Mouse (Mus musculus): ENCODE results near the gene Gramd2. TPM values are rescaled to one million over a fixed set of nuclear protein-coding genes. Genes with fewer than 3 reads are reported as not detected.

Gene Gramd2
- polyA plus RNA-seq, 1 experiment from 2014 or later: 2.2 TPM

GRCm38 (mm10) chr9:59659036-59660026 is 20.6 kb upstream of the Gramd2 start:
- H3K4me3 ChIP-seq: peak overlapping the region; percentile 77
- H3K27me3 ChIP-seq: no peaks in the 10 kb centered on the region
- 24% methylated on average over 14 of the region's 14 CpGs for WGBS
- peaks cover 14% of the 10 kb centered on the region for H3K36me3 ChIP-seq
- H3K27ac ChIP-seq: peak overlapping the region; percentile 70
- no peak for ATAC-seq (ENCODE audit: low FRiP score)
- no peaks in the 10 kb centered on the region for H3K9me3 ChIP-seq
- H3K4me2 ChIP-seq: peak overlapping the region; percentile 93
- peak overlapping the region; percentile 56; the same call in 1 of the 2 replicates for H3K9ac ChIP-seq
- peaks cover 64% of the 10 kb centered on the region for H3K4me1 ChIP-seq (replicated peaks)

DNA sequence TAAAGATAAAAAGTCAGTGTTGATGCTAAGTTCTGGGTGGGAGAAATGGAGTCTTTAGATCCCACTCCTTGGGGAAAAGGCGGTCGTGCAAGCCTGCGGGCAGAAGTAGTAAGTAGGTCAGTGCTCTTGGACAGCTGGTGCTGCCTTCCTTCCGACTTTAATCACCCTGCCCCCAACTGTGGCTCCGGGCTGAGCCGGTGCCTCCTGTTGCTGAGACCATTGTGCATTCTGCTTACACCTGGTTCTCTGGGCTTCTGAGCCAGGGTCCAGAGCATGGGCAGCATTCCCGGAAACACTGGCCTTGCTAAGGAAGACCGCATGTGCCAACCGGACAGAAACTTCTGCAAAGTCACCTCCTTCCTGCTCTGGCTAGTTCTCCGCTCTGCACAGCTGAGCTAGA is 19.5 kb upstream of the Gramd2 start:
- H3K9ac ChIP-seq: peak overlapping the region; percentile 63; the same call in 1 of the 2 replicates
- ATAC-seq (ENCODE audit: low FRiP score): no peak
- peak overlapping the region; percentile 93 for H3K4me2 ChIP-seq
- peak overlapping the region; percentile 6; the same call in 1 of the 2 replicates for H3K27ac ChIP-seq
- no peaks in the 10 kb centered on the region for H3K9me3 ChIP-seq
- peaks cover 24% of the 10 kb centered on the region for H3K36me3 ChIP-seq
- H3K4me3 ChIP-seq: 0 out of 2 replicates have a peak overlapping the region, but pooled peaks have one; percentile 77
- WGBS: 56% methylated on average over 10 of the region's 10 CpGs
- H3K27me3 ChIP-seq: no peaks in the 10 kb centered on the region
- H3K4me1 ChIP-seq (replicated peaks): peaks cover 74% of the 10 kb centered on the region

DNA sequence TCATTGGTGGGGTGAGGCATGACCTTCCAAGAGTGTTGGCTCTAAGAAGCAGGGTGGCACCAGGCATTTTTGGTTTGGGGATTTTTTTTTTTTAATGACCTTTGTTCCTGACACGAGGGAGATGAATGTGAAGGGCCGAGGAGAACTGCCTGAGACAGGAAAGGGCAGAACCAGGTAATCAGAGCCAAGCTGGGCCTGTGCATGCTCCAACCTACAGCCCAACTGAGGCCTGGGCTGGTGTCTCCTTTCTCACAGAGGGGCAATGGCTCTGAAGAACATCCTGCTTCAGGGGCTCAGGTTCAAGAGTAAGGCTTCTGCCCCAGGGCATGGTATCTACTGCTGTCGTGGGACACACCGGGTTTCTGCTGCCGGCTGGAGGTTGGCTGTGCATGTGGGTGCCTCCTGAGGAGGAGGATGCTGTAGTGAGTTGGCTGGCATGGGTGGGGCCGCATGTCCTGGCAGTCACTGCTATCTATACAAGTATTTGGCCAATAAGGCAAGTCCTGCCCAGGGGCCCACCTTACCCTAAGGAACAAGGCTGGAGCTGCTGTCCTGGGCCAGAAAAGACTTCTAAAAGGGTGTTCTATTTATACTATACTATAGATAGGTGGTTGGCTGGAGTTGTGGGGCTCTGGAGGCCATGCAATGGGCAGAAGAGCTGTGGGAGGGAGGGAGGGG is 18.5 kb upstream of the Gramd2 start:
- H3K4me3 ChIP-seq: no peak overlapping the region; the same call in 1 of the 2 replicates
- H3K9ac ChIP-seq: peak overlapping the region; percentile 49; the same call in 1 of the 2 replicates
- peaks cover 34% of the 10 kb centered on the region for H3K36me3 ChIP-seq
- H3K9me3 ChIP-seq: no peaks in the 10 kb centered on the region
- no peaks in the 10 kb centered on the region for H3K27me3 ChIP-seq
- WGBS: 62% methylated on average over 6 of the region's 6 CpGs
- 0 out of 2 replicates have a peak overlapping the region, but pooled peaks have one; percentile 6 for H3K27ac ChIP-seq
- H3K4me1 ChIP-seq (replicated peaks): peaks cover 74% of the 10 kb centered on the region
- H3K4me2 ChIP-seq: peak overlapping the region; percentile 93
- ATAC-seq (ENCODE audit: low FRiP score): no peak

GRCm38 (mm10) chr9:59663226-59663625 is 16.7 kb upstream of the Gramd2 start:
- no peaks in the 10 kb centered on the region for H3K9me3 ChIP-seq
- H3K36me3 ChIP-seq: peaks cover 52% of the 10 kb centered on the region
- H3K4me1 ChIP-seq (replicated peaks): peaks cover 71% of the 10 kb centered on the region
- WGBS: 86% methylated on average over 7 of the region's 7 CpGs
- ATAC-seq (ENCODE audit: low FRiP score): no peak
- no peak overlapping the region for H3K9ac ChIP-seq
- no peak overlapping the region for H3K27ac ChIP-seq
- no peaks in the 10 kb centered on the region for H3K27me3 ChIP-seq
- H3K4me2 ChIP-seq: no peak overlapping the region
- H3K4me3 ChIP-seq: no peak overlapping the region

GRCm38 (mm10) chr9:59663957-59664356 is 16.0 kb upstream of the Gramd2 start:
- H3K4me2 ChIP-seq: no peak overlapping the region
- no peak for ATAC-seq (ENCODE audit: low FRiP score)
- WGBS: 53% methylated on average over 3 of the region's 3 CpGs

GRCm38 (mm10) chr9:59664664-59665256 is 15.2 kb upstream of the Gramd2 start:
- H3K9me3 ChIP-seq: no peaks in the 10 kb centered on the region
- peaks cover 55% of the 10 kb centered on the region for H3K4me1 ChIP-seq (replicated peaks)
- no peak for ATAC-seq (ENCODE audit: low FRiP score)
- H3K9ac ChIP-seq: no peak overlapping the region
- H3K4me3 ChIP-seq: no peak overlapping the region
- H3K27ac ChIP-seq: no peak overlapping the region
- H3K36me3 ChIP-seq: peaks cover 66% of the 10 kb centered on the region
- WGBS: 80% methylated on average over 4 of the region's 4 CpGs
- H3K4me2 ChIP-seq: no peak overlapping the region
- H3K27me3 ChIP-seq: no peaks in the 10 kb centered on the region

More at GRCm38 (mm10) chr9:59663957-59664356, 16.0 kb upstream of the Gramd2 start:
- Histone ChIP-seq H3K27ac (no peak overlapping the region; the same call in 1 of the 2 replicates), H3K27me3 (no peaks in the 10 kb centered on the region), H3K4me3 (no peak overlapping the region), H3K9me3 (no peaks in the 10 kb centered on the region), H3K36me3 (peaks cover 59% of the 10 kb centered on the region), H3K9ac (no peak overlapping the region), H3K4me1 (replicated peaks) (peaks cover 63% of the 10 kb centered on the region)

- no peak overlapping the region for H3K27ac ChIP-seq
- no peak overlapping the region for H3K9ac ChIP-seq
- no peak overlapping the region for H3K4me3 ChIP-seq
- no peak for ATAC-seq (ENCODE audit: low FRiP score)
- no peaks in the 10 kb centered on the region for H3K27me3 ChIP-seq
- 86% methylated on average over 8 of the region's 8 CpGs for WGBS
- peaks cover 78% of the 10 kb centered on the region for H3K36me3 ChIP-seq
- H3K9me3 ChIP-seq: no peaks in the 10 kb centered on the region
- peaks cover 43% of the 10 kb centered on the region for H3K4me1 ChIP-seq (replicated peaks)
- no peak overlapping the region for H3K4me2 ChIP-seq
These were observed 13.9 kb upstream of the Gramd2 start for GRCm38 (mm10) chr9:59666016-59666415.

GRCm38 (mm10) chr9:59666813-59667212 is 13.1 kb upstream of the Gramd2 start:
- peaks cover 83% of the 10 kb centered on the region for H3K36me3 ChIP-seq
- no peak for ATAC-seq (ENCODE audit: low FRiP score)

DNA sequence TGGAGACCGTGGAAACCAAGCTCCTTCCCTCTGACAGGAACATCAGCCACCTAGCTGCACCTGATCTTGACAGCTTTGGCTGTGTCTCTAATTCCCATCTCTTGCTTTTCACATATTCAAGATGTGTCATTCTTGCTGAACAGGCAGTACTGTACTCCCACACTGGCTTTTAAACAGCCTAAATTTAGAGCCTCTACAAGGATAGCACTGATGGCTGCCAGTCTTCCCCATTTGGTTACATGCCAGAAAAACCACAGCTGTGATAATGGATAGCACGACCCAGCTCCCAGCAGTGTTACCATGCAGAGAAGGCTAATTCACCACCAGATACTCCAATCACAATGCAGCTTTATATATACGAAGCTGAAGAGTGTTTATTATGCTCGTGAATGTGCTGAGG is 12.7 kb upstream of the Gramd2 start:
- no peak for ATAC-seq (ENCODE audit: low FRiP score)
- no peaks in the 10 kb centered on the region for H3K27me3 ChIP-seq
- no peak overlapping the region for H3K4me3 ChIP-seq
- WGBS: 82% methylated on average over 4 of the region's 4 CpGs
- peaks cover 87% of the 10 kb centered on the region for H3K36me3 ChIP-seq
- no peaks in the 10 kb centered on the region for H3K9me3 ChIP-seq
- no peak overlapping the region for H3K4me2 ChIP-seq
- H3K9ac ChIP-seq: no peak overlapping the region
- H3K27ac ChIP-seq: no peak overlapping the region
- peaks cover 31% of the 10 kb centered on the region for H3K4me1 ChIP-seq (replicated peaks)

More at GRCm38 (mm10) chr9:59666813-59667212, 13.1 kb upstream of the Gramd2 start:
- no peaks in the 10 kb centered on the region for H3K27me3 ChIP-seq
- H3K9me3 ChIP-seq: no peaks in the 10 kb centered on the region
- H3K4me1 ChIP-seq (replicated peaks): peaks cover 35% of the 10 kb centered on the region
- H3K4me3 ChIP-seq: no peak overlapping the region
- no peak overlapping the region for H3K4me2 ChIP-seq
- H3K27ac ChIP-seq: no peak overlapping the region
- no peak overlapping the region for H3K9ac ChIP-seq
- WGBS: 97% methylated on average over 1 of the region's 1 CpGs

DNA sequence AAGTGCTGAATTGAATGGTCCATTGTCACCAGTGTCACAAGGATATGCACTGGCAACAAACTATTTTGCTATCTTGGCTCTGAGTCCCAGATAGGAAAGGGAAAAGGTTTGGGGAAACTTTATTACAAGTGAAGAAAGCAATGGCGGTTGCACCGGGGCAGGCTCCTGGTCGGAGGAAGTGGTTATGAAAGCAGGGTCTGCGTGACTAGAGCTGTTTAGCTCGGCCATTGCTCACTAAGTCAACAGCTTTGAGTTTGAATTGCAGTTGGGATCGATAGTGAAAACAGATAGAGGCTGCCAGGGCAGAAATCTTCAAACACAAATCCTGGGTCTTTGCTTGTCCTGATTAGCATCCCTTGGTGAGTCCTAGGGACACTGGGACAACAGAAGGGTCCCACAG is 12.0 kb upstream of the Gramd2 start:
- Histone ChIP-seq H3K9me3 (no peaks in the 10 kb centered on the region), H3K4me1 (replicated peaks) (peaks cover 24% of the 10 kb centered on the region), H3K4me3 (no peak overlapping the region), H3K27ac (no peak overlapping the region; the same call in 1 of the 2 replicates), H3K36me3 (peaks cover 93% of the 10 kb centered on the region), H3K27me3 (no peaks in the 10 kb centered on the region), H3K4me2 (no peak overlapping the region), H3K9ac (no peak overlapping the region)
- ATAC-seq (ENCODE audit: low FRiP score): no peak
- 86% methylated on average over 6 of the region's 6 CpGs for WGBS

- Histone ChIP-seq H3K4me1 (replicated peaks) (peaks cover 18% of the 10 kb centered on the region), H3K36me3 (peaks cover 93% of the 10 kb centered on the region), H3K4me2 (no peak overlapping the region), H3K9ac (no peak overlapping the region), H3K9me3 (no peaks in the 10 kb centered on the region), H3K27me3 (no peaks in the 10 kb centered on the region), H3K4me3 (no peak overlapping the region), H3K27ac (no peak overlapping the region)
- WGBS: 77% methylated on average over 7 of the region's 7 CpGs
- no peak for ATAC-seq (ENCODE audit: low FRiP score)
These were observed 11.5 kb upstream of the Gramd2 start for GRCm38 (mm10) chr9:59668473-59668872.

GRCm38 (mm10) chr9:59669172-59669571 is 10.8 kb upstream of the Gramd2 start:
- Histone ChIP-seq H3K4me3 (no peak overlapping the region), H3K4me1 (replicated peaks) (peaks cover 11% of the 10 kb centered on the region), H3K4me2 (no peak overlapping the region), H3K9ac (no peak overlapping the region), H3K9me3 (no peaks in the 10 kb centered on the region), H3K27me3 (no peaks in the 10 kb centered on the region), H3K27ac (no peak overlapping the region), H3K36me3 (peaks cover 95% of the 10 kb centered on the region)
- no peak for ATAC-seq (ENCODE audit: low FRiP score)
- 80% methylated on average over 4 of the region's 4 CpGs for WGBS

Data from hindbrain, embryonic 13.5 days (tissue).